13 mouse cellular contexts compared by ENCODE assay signal in genomic region chr13:99593243-99593635, GRCm38 (mm10).
DNase-seq lines count a peak whose midpoint lies in the region; ATAC-seq lines count a peak whose summit lies in the region.
"Had no signal": no experiment of that assay in that cellular context is flagged by ENCODE, and none has a peak within 500 bp of the region (broad histone marks: within the 10 kb centered on the region; RNA-seq: fewer than 3 reads in every experiment).

No protein-coding gene starts in this region.

- no peaks in the 10 kb centered on the region for H3K36me3 ChIP-seq in heart, embryonic 12.5 days
- H3K36me3 ChIP-seq in lung, embryonic 16.5 days (ENCODE audit: control insufficient read depth, insufficient read depth, low read length) = no peaks in the 10 kb centered on the region
- no peaks in the 10 kb centered on the region for H3K36me3 ChIP-seq in midbrain, embryonic 12.5 days
- H3K36me3 ChIP-seq: G1E; neural tube, embryonic 12.5 days had no signal

- ATAC-seq in heart, embryonic 12.5 days (ENCODE audit: insufficient number of reproducible peaks, low FRiP score) = no peak
- no peak for ATAC-seq in lung, embryonic 16.5 days (ENCODE audit: low read depth)
- ATAC-seq in midbrain, embryonic 12.5 days (ENCODE audit: low FRiP score, low read depth) = peak; percentile 16; the same call in 1 of the 2 replicates

- 67% methylated on average over 8 of the region's 8 CpGs for WGBS in heart, embryonic 12.5 days
- WGBS in lung, embryonic 16.5 days = 57% methylated on average over 8 of the region's 8 CpGs
- WGBS in midbrain, embryonic 12.5 days = 48% methylated on average over 8 of the region's 8 CpGs

- H3K9me3 ChIP-seq in heart, embryonic 12.5 days (replicated peaks) = no peaks in the 10 kb centered on the region
- no peaks in the 10 kb centered on the region for H3K9me3 ChIP-seq in lung, embryonic 16.5 days (ENCODE audit: control insufficient read depth, low read length)
- H3K9me3 ChIP-seq in midbrain, embryonic 12.5 days = no peaks in the 10 kb centered on the region
- H3K9me3 ChIP-seq: neural tube, embryonic 12.5 days had no signal

- H3K27me3 ChIP-seq in heart, embryonic 12.5 days (replicated peaks) = no peaks in the 10 kb centered on the region
- H3K27me3 ChIP-seq in lung, embryonic 16.5 days (ENCODE audit: control insufficient read depth, insufficient read depth, low read depth, low read length) = no peaks in the 10 kb centered on the region; the same call in 1 of the 2 replicates
- no peaks in the 10 kb centered on the region for H3K27me3 ChIP-seq in midbrain, embryonic 12.5 days
- H3K27me3 ChIP-seq: neural tube, embryonic 12.5 days had no signal

- no peak overlapping the region for H3K9ac ChIP-seq in heart, embryonic 12.5 days
- H3K9ac ChIP-seq in lung, embryonic 16.5 days (ENCODE audit: low read length) = no peak overlapping the region
- no peak overlapping the region for H3K9ac ChIP-seq in midbrain, embryonic 12.5 days (replicated peaks)
- H3K9ac ChIP-seq: neural tube, embryonic 12.5 days had no signal

- no peak overlapping the region for H3K27ac ChIP-seq in heart, embryonic 12.5 days (ENCODE audit: poor library complexity, severe bottlenecking)
- no peak overlapping the region for H3K27ac ChIP-seq in lung, embryonic 16.5 days (ENCODE audit: low read length)
- peak overlapping the region; percentile 77 for H3K27ac ChIP-seq in midbrain, embryonic 12.5 days (replicated peaks)
- H3K27ac ChIP-seq: macrophage; neural tube, embryonic 12.5 days had no signal

- H3K4me2 ChIP-seq in heart, embryonic 12.5 days = peak overlapping the region; percentile 40; the same call in 1 of the 2 replicates
- H3K4me2 ChIP-seq in lung, embryonic 16.5 days (ENCODE audit: low read depth, low read length) = 0 out of 2 replicates have a peak overlapping the region, but pooled peaks have one; percentile 7
- peak overlapping the region; percentile 26; the same call in 1 of the 2 replicates for H3K4me2 ChIP-seq in midbrain, embryonic 12.5 days (replicated peaks)

- no peak overlapping the region for H3K4me3 ChIP-seq in heart, embryonic 12.5 days
- no peak overlapping the region for H3K4me3 ChIP-seq in lung, embryonic 16.5 days (ENCODE audit: low read length)
- H3K4me3 ChIP-seq in midbrain, embryonic 12.5 days = no peak overlapping the region
- H3K4me3 ChIP-seq: neural tube, embryonic 12.5 days had no signal

- peaks cover 14% of the 10 kb centered on the region for H3K4me1 ChIP-seq in heart, embryonic 12.5 days (replicated peaks)
- no peaks in the 10 kb centered on the region for H3K4me1 ChIP-seq in lung, embryonic 16.5 days (replicated peaks; ENCODE audit: control insufficient read depth, insufficient read depth, low read length)
- peaks cover 25% of the 10 kb centered on the region for H3K4me1 ChIP-seq in midbrain, embryonic 12.5 days

- DNase-seq in heart, adult 18-20 months = no peak
- DNase-seq in lung, postnatal 36 days = no peak
- DNase-seq in urinary bladder, postnatal 36 days (ENCODE audit: low spot score in 2 of 2) = no peak
- DNase-seq in frontal cortex, adult 2 months (ENCODE audit: extremely low spot score in 1 of 2, low spot score in 1 of 2) = no peak
- DNase-seq: heart, postnatal 4 days; spleen, adult 18-20 months; thymus, postnatal 14 days had no signal
